Mouse (Mus musculus): ENCODE data around the gene Cbarp. TPM values are rescaled to one million over a fixed set of nuclear protein-coding genes. Genes with fewer than 3 reads are reported as not detected.

The Cbarp gene
- total and polyA plus RNA-seq, 3 experiments, result 5.5 to 74.4 (median 66.6) TPM

GRCm38 (mm10) chr10:80156002-80156751, 15.5 kb upstream of the Cbarp start:
- DNase-seq (ENCODE audit: low spot score), result no peak
- H3K4me1 ChIP-seq (ENCODE audit: insufficient read depth, low read depth, low read length), result peaks cover 96% of the 10 kb centered on the region
- peaks cover 71% of the 10 kb centered on the region for H3K36me3 ChIP-seq (replicated peaks)
- ATAC-seq (ENCODE audit: extremely low read depth, insufficient number of reproducible peaks, low FRiP score, poor library complexity, severe bottlenecking), result no peak
- H3K9me3 ChIP-seq (replicated peaks), result no peaks in the 10 kb centered on the region
- H3K27me3 ChIP-seq (ENCODE audit: insufficient read depth, low read length), result no peaks in the 10 kb centered on the region
- TF ChIP-seq GATA1 (IDR thresholded peaks at IDR 0.05; ENCODE audit: borderline replicate concordance, low read length) (no peak), CTCF (IDR thresholded peaks at IDR 0.05; ENCODE audit: low read depth, low read length) (no peak), POLR2AphosphoS5 (IDR thresholded peaks at IDR 0.05; ENCODE audit: insufficient replicate concordance, low read depth, low read length) (no peak)
- peak overlapping the region; percentile 44; the same call in 1 of the 2 replicates for H3K4me3 ChIP-seq (ENCODE audit: low read depth, low read length)

DNA sequence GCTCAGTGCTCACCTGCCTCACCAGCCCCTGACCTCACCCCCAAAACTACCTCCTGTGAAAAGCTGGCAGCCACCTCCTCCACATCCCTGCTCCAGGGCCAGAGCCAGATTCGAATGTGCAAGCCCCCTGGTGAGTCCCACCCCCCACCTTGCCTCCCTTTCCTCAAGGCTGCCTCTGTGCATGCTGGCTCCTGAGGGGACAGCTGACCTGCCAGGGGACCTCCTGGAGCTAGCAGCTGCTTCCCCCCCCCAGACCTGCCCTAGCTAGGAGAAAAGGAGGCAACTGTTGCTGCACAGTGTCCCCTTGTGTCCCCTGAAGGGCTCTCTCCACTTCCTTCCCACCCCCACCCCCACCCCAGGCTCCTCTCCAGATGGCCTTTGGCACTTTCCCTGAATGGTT, 14.6 kb upstream of the Cbarp start:
- Histone ChIP-seq H3K4me3 (ENCODE audit: low read depth, low read length) (peak overlapping the region; percentile 50; the same call in 1 of the 2 replicates), H3K4me1 (ENCODE audit: insufficient read depth, low read depth, low read length) (peaks cover 89% of the 10 kb centered on the region), H3K36me3 (replicated peaks) (peaks cover 77% of the 10 kb centered on the region)

GRCm38 (mm10) chr10:80154384-80154783, 13.7 kb upstream of the Cbarp start:
- TF ChIP-seq POLR2AphosphoS5 (IDR thresholded peaks at IDR 0.05; ENCODE audit: insufficient replicate concordance, low read depth, low read length) (no peak), GATA2 (IDR thresholded peaks at IDR 0.05; ENCODE audit: borderline replicate concordance, low read depth, low read length) (no peak), TAL1 (conservative IDR thresholded peaks at IDR 0.05; ENCODE audit: low read depth, low read length) (no peak), CTCF (IDR thresholded peaks at IDR 0.05; ENCODE audit: low read depth, low read length) (no peak), GATA1 (IDR thresholded peaks at IDR 0.05; ENCODE audit: borderline replicate concordance, low read length) (no peak)
- ATAC-seq (ENCODE audit: extremely low read depth, insufficient number of reproducible peaks, low FRiP score, poor library complexity, severe bottlenecking) (no peak), DNase-seq (ENCODE audit: low spot score) (no peak)
- H3K27me3 ChIP-seq (ENCODE audit: insufficient read depth, low read length), result no peaks in the 10 kb centered on the region
- H3K4me3 ChIP-seq (ENCODE audit: low read depth, low read length), result peak overlapping the region; percentile 5; the same call in 1 of the 2 replicates
- H3K36me3 ChIP-seq (replicated peaks), result peaks cover 82% of the 10 kb centered on the region
- no peaks in the 10 kb centered on the region for H3K9me3 ChIP-seq (replicated peaks)
- peaks cover 82% of the 10 kb centered on the region for H3K4me1 ChIP-seq (ENCODE audit: insufficient read depth, low read depth, low read length)

More for the DNA sequence above, 14.6 kb upstream of the Cbarp start:
- ATAC-seq (ENCODE audit: extremely low read depth, insufficient number of reproducible peaks, low FRiP score, poor library complexity, severe bottlenecking) (no peak), DNase-seq (ENCODE audit: low spot score) (no peak)
- Histone ChIP-seq H3K27me3 (ENCODE audit: insufficient read depth, low read length) (no peaks in the 10 kb centered on the region), H3K9me3 (replicated peaks) (no peaks in the 10 kb centered on the region)
- no peak for TF ChIP-seq GATA2 (IDR thresholded peaks at IDR 0.05; ENCODE audit: borderline replicate concordance, low read depth, low read length)
- no peak for TF ChIP-seq POLR2AphosphoS5 (IDR thresholded peaks at IDR 0.05; ENCODE audit: insufficient replicate concordance, low read depth, low read length)
- no peak for TF ChIP-seq TAL1 (conservative IDR thresholded peaks at IDR 0.05; ENCODE audit: low read depth, low read length)
- no peak for TF ChIP-seq GATA1 (IDR thresholded peaks at IDR 0.05; ENCODE audit: borderline replicate concordance, low read length)
- no peak for TF ChIP-seq CTCF (IDR thresholded peaks at IDR 0.05; ENCODE audit: low read depth, low read length)

GRCm38 (mm10) chr10:80153713-80154112, 13.1 kb upstream of the Cbarp start:
- DNase-seq (ENCODE audit: low spot score) (no peak), ATAC-seq (ENCODE audit: extremely low read depth, insufficient number of reproducible peaks, low FRiP score, poor library complexity, severe bottlenecking) (no peak)
- H3K9me3 ChIP-seq (replicated peaks), result no peaks in the 10 kb centered on the region
- peaks cover 76% of the 10 kb centered on the region for H3K4me1 ChIP-seq (ENCODE audit: insufficient read depth, low read depth, low read length)
- H3K27me3 ChIP-seq (ENCODE audit: insufficient read depth, low read length), result no peaks in the 10 kb centered on the region
- TF ChIP-seq POLR2AphosphoS5 (IDR thresholded peaks at IDR 0.05; ENCODE audit: insufficient replicate concordance, low read depth, low read length), result no peak
- no peak for TF ChIP-seq CTCF (IDR thresholded peaks at IDR 0.05; ENCODE audit: low read depth, low read length)
- TF ChIP-seq GATA2 (IDR thresholded peaks at IDR 0.05; ENCODE audit: borderline replicate concordance, low read depth, low read length), result no peak
- no peak for TF ChIP-seq TAL1 (conservative IDR thresholded peaks at IDR 0.05; ENCODE audit: low read depth, low read length)
- no peak for TF ChIP-seq GATA1 (IDR thresholded peaks at IDR 0.05; ENCODE audit: borderline replicate concordance, low read length)
- peak overlapping the region; percentile 45; the same call in 1 of the 2 replicates for H3K4me3 ChIP-seq (ENCODE audit: low read depth, low read length)
- H3K36me3 ChIP-seq (replicated peaks), result peaks cover 81% of the 10 kb centered on the region

- no peak for DNase-seq (ENCODE audit: low spot score)
- Histone ChIP-seq H3K4me3 (ENCODE audit: low read depth, low read length) (peak overlapping the region; percentile 94; the same call in 1 of the 2 replicates), H3K27me3 (ENCODE audit: insufficient read depth, low read length) (no peaks in the 10 kb centered on the region), H3K4me1 (ENCODE audit: insufficient read depth, low read depth, low read length) (peaks cover 72% of the 10 kb centered on the region), H3K9me3 (replicated peaks) (no peaks in the 10 kb centered on the region), H3K36me3 (replicated peaks) (peaks cover 77% of the 10 kb centered on the region)
- no peak for TF ChIP-seq POLR2AphosphoS5 (IDR thresholded peaks at IDR 0.05; ENCODE audit: insufficient replicate concordance, low read depth, low read length)
- 0 out of 2 replicates have a peak, but pooled peaks have one; percentile 6 for ATAC-seq (ENCODE audit: extremely low read depth, insufficient number of reproducible peaks, low FRiP score, poor library complexity, severe bottlenecking)
Measured at GRCm38 (mm10) chr10:80152873-80153260, 12.2 kb upstream of the Cbarp start.

DNA sequence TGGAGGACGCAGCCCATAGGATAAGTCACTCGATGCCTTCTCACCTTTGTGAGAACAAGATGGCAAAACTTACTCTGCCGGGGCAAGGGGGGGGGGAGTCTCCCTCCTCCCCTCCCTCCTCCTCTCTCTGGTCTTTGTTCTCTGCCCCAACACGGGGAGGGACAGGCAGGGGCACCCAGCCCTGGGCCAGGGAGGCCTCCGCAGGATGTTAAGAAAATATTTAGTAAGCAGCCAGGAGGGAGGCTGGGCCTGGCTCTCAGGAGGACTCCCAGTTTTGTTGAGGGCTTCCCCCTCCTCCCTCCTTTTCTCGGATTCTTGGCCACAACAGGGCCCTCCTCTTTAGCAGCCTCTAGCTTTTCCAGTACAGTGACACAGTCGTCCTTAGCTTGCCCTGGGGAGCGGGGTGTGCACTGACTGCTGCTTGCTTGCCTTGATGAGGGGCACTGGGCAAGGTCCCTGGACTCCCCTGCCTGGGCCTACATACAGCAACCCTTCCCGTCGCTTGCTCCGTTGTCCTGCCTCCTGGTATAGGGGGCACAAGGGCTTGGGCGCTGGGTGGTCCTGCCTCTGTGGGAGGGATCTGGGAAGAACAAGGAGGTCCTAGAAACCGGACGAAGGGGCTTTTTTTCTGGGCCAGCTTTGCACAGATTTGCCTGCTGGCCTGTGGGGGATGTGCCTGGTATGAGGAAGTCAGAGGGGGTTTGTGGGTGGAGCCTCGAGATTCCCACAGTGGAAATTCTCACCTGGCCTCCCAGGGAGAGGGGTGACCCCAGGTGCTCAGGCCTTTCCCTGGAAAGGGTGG, 11.6 kb upstream of the Cbarp start:
- Histone ChIP-seq H3K4me1 (ENCODE audit: insufficient read depth, low read depth, low read length) (peaks cover 73% of the 10 kb centered on the region), H3K9me3 (replicated peaks) (no peaks in the 10 kb centered on the region), H3K36me3 (replicated peaks) (peaks cover 76% of the 10 kb centered on the region), H3K27me3 (ENCODE audit: insufficient read depth, low read length) (no peaks in the 10 kb centered on the region), H3K4me3 (ENCODE audit: low read depth, low read length) (peak overlapping the region; percentile 94)
- TF ChIP-seq TAL1 (conservative IDR thresholded peaks at IDR 0.05; ENCODE audit: low read depth, low read length), result no peak
- no peak for ATAC-seq (ENCODE audit: extremely low read depth, insufficient number of reproducible peaks, low FRiP score, poor library complexity, severe bottlenecking)
- DNase-seq (ENCODE audit: low spot score), result no peak

Data from G1E (cell line).